Mouse (Mus musculus): ENCODE measurements around the gene Actr1a.

- TF ChIP-seq GATA1 (IDR thresholded peaks at IDR 0.05; ENCODE audit: borderline replicate concordance, low read length), result no peak
- no peak for TF ChIP-seq FLI1 (IDR thresholded peaks at IDR 0.05; ENCODE audit: low read length)
These were observed 20.7 kb upstream of the Actr1a start for GRCm38 (mm10) chr19:46416276-46416675.
